Mouse (Mus musculus) heart, embryonic 12.5 days (tissue): ENCODE measurements around the gene E4f1. TPM values are rescaled to one million over a fixed set of nuclear protein-coding genes. Genes with fewer than 3 reads are reported as not detected.
A peak's percentile ranks its signal among the peaks of the same experiment; 100 is the strongest.

Source experiments
- ATAC-seq: fragments of 200-750 bp; cut with Nextera tagmentation; 2 replicates; pipeline ENCODE4 v1.8.0; 2017; ENCODE audit warnings: moderate TSS enrichment, moderate library complexity; ENCODE audit not compliant: insufficient number of reproducible peaks, low FRiP score
- H3K27ac ChIP-seq: fragments of 300-500 bp; sonication (generic); 2 replicates; pipeline ENCODE4 v1.5.1; 2016; ENCODE audit warnings: mild to moderate bottlenecking, moderate library complexity; ENCODE audit not compliant: poor library complexity, severe bottlenecking
- H3K27me3 ChIP-seq: fragments of 300-500 bp; sonication (generic); replicated peaks from 2 replicates; pipeline ENCODE4 v1.6.1; 2016; ENCODE audit warnings: mild to moderate bottlenecking, moderate library complexity
- H3K36me3 ChIP-seq: fragments of 300-500 bp; sonication (generic); 2 replicates; pipeline ENCODE4 v1.6.1; 2016; ENCODE audit warnings: mild to moderate bottlenecking, moderate library complexity
- H3K4me1 ChIP-seq: fragments of 300-500 bp; sonication (generic); replicated peaks from 2 replicates; pipeline ENCODE4 v1.6.1; 2016; ENCODE audit warnings: mild to moderate bottlenecking
- H3K4me2 ChIP-seq: fragments of 300-500 bp; sonication (generic); 2 replicates; pipeline ENCODE4 v1.6.1; 2016; ENCODE audit warnings: mild to moderate bottlenecking, moderate library complexity
- H3K4me3 ChIP-seq: fragments of 300-500 bp; sonication (generic); 2 replicates; pipeline ENCODE4 v1.5.1; 2016; ENCODE audit warnings: mild to moderate bottlenecking
- H3K9ac ChIP-seq: fragments of 300-500 bp; sonication (generic); 2 replicates; pipeline ENCODE4 v1.6.1; 2016; ENCODE audit warnings: mild to moderate bottlenecking, moderate library complexity
- H3K9me3 ChIP-seq: fragments of 300-500 bp; sonication (generic); replicated peaks from 2 replicates; pipeline ENCODE4 v1.6.1; 2016; ENCODE audit warnings: mild to moderate bottlenecking, moderate library complexity
- WGBS: fragments of 180-500 bp; shearing (Covaris S2); methylation state at CpG from one replicate; pipeline ENCODE4 v1.1.7; 2016; 5-methylcytosine and 5-hydroxymethylcytosine counted together
- polyA plus RNA-seq: library from polyadenylated mRNA; unstranded; fragments of >200 nt; fragmentation: Nextera tagmentation; extraction: Ambion mirVana; gene quantifications from 2 replicates; pipeline ENCODE4 v1.2.1, GENCODE M21; 2016

The E4f1 gene
- 22.2 and 22.5 TPM in 2 replicates for polyA plus RNA-seq

GRCm38 (mm10) chr17:24469910-24470602 lies at the start of gene E4f1, which contains the start of gene Pgp:
E4f1 (minus strand) TSS chr17:24470313.
Pgp (plus strand) TSS chr17:24470392.
- Histone ChIP-seq H3K9me3 (no peaks in the 10 kb centered on the region), H3K4me1 (peaks cover 31% of the 10 kb centered on the region), H3K4me2 (peak within 1 kb of the TSS; percentile 97), H3K27me3 (no peaks in the 10 kb centered on the region), H3K9ac (peak within 1 kb of the TSS; percentile 91), H3K36me3 (peaks cover 27% of the 10 kb centered on the region), H3K27ac (peak within 1 kb of the TSS; percentile 86), H3K4me3 (peak within 1 kb of the TSS; percentile 76)
- WGBS, result under 1% methylated on average over 73 of the region's 75 CpGs
- ATAC-seq, result peak; percentile 98

- H3K4me1 ChIP-seq, result 0 out of 2 replicates have a peak, but pooled peaks cover 6% of the 10 kb centered on the region
- ATAC-seq, result peak; percentile 60
- WGBS, result 82% methylated on average over 24 of the region's 24 CpGs
- no peak overlapping the region for H3K4me2 ChIP-seq
- H3K36me3 ChIP-seq, result peaks cover 94% of the 10 kb centered on the region
- no peak overlapping the region for H3K9ac ChIP-seq
- H3K4me3 ChIP-seq, result no peak overlapping the region
- H3K27ac ChIP-seq, result peak overlapping the region; percentile 57
- H3K9me3 ChIP-seq, result no peaks in the 10 kb centered on the region
- H3K27me3 ChIP-seq, result no peaks in the 10 kb centered on the region
Measured at GRCm38 (mm10) chr17:24514270-24515257, 44.5 kb upstream of the E4f1 start.

GRCm38 (mm10) chr17:24513609-24514008 lies 43.5 kb upstream of the E4f1 start:
- Histone ChIP-seq H3K4me2 (no peak overlapping the region), H3K4me3 (no peak overlapping the region), H3K36me3 (peaks cover 95% of the 10 kb centered on the region), H3K27ac (no peak overlapping the region), H3K4me1 (0 out of 2 replicates have a peak, but pooled peaks cover 6% of the 10 kb centered on the region), H3K9ac (0 out of 2 replicates have a peak overlapping the region, but pooled peaks have one; percentile 4), H3K9me3 (no peaks in the 10 kb centered on the region), H3K27me3 (no peaks in the 10 kb centered on the region)
- WGBS, result 60% methylated on average over 5 of the region's 5 CpGs
- no peak for ATAC-seq

- no peak overlapping the region for H3K4me2 ChIP-seq
- no peaks in the 10 kb centered on the region for H3K9me3 ChIP-seq
- peaks cover 40% of the 10 kb centered on the region for H3K27me3 ChIP-seq
- no peak overlapping the region for H3K4me3 ChIP-seq
- ATAC-seq, result no peak
- WGBS, result 83% methylated on average over 12 of the region's 12 CpGs
- H3K27ac ChIP-seq, result no peak overlapping the region
- peaks cover 52% of the 10 kb centered on the region for H3K36me3 ChIP-seq
- peaks cover 14% of the 10 kb centered on the region for H3K4me1 ChIP-seq
- H3K9ac ChIP-seq, result no peak overlapping the region
Measured at GRCm38 (mm10) chr17:24507806-24508460, 37.8 kb upstream of the E4f1 start.

GRCm38 (mm10) chr17:24507129-24507664 lies 37.1 kb upstream of the E4f1 start:
- peaks cover 46% of the 10 kb centered on the region for H3K36me3 ChIP-seq
- 0 out of 2 replicates have a peak, but pooled peaks have one; percentile 4 for ATAC-seq
- WGBS, result 49% methylated on average over 19 of the region's 19 CpGs
- peaks cover 46% of the 10 kb centered on the region for H3K27me3 ChIP-seq
- H3K9ac ChIP-seq, result no peak overlapping the region
- no peak overlapping the region for H3K4me3 ChIP-seq
- no peaks in the 10 kb centered on the region for H3K9me3 ChIP-seq
- peak overlapping the region; percentile 70 for H3K4me2 ChIP-seq
- H3K27ac ChIP-seq, result no peak overlapping the region
- peaks cover 14% of the 10 kb centered on the region for H3K4me1 ChIP-seq

GRCm38 (mm10) chr17:24506332-24507070 lies 36.4 kb upstream of the E4f1 start:
- 19% methylated on average over 36 of the region's 36 CpGs for WGBS
- H3K4me1 ChIP-seq, result peaks cover 14% of the 10 kb centered on the region
- H3K4me2 ChIP-seq, result peak overlapping the region; percentile 70
- H3K36me3 ChIP-seq, result peaks cover 39% of the 10 kb centered on the region
- no peaks in the 10 kb centered on the region for H3K9me3 ChIP-seq
- peaks cover 53% of the 10 kb centered on the region for H3K27me3 ChIP-seq
- H3K27ac ChIP-seq, result no peak overlapping the region
- ATAC-seq, result 0 out of 2 replicates have a peak, but pooled peaks have one; percentile 19
- peak overlapping the region; percentile 67 for H3K9ac ChIP-seq
- H3K4me3 ChIP-seq, result peak overlapping the region; percentile 34

- no peak overlapping the region for H3K4me2 ChIP-seq
- H3K36me3 ChIP-seq, result peaks cover 28% of the 10 kb centered on the region
- WGBS, result 90% methylated on average over 30 of the region's 30 CpGs
- no peak overlapping the region for H3K9ac ChIP-seq
- no peak overlapping the region for H3K4me3 ChIP-seq
- no peak overlapping the region for H3K27ac ChIP-seq
- ATAC-seq, result no peak
- peaks cover 14% of the 10 kb centered on the region for H3K4me1 ChIP-seq
- no peaks in the 10 kb centered on the region for H3K9me3 ChIP-seq
- H3K27me3 ChIP-seq, result peaks cover 62% of the 10 kb centered on the region
Measured at GRCm38 (mm10) chr17:24505286-24505955, 35.3 kb upstream of the E4f1 start.

- H3K27ac ChIP-seq, result no peak overlapping the region
- no peak overlapping the region for H3K4me2 ChIP-seq
- H3K4me3 ChIP-seq, result no peak overlapping the region
- ATAC-seq, result no peak
- WGBS, result 88% methylated on average over 10 of the region's 10 CpGs
- peaks cover 14% of the 10 kb centered on the region for H3K4me1 ChIP-seq
- H3K9ac ChIP-seq, result no peak overlapping the region
- no peaks in the 10 kb centered on the region for H3K9me3 ChIP-seq
- peaks cover 63% of the 10 kb centered on the region for H3K27me3 ChIP-seq
- H3K36me3 ChIP-seq, result peaks cover 14% of the 10 kb centered on the region
Measured at GRCm38 (mm10) chr17:24504085-24504484, 34.0 kb upstream of the E4f1 start.

GRCm38 (mm10) chr17:24502208-24502607 lies 32.1 kb upstream of the E4f1 start:
- Histone ChIP-seq H3K9me3 (no peaks in the 10 kb centered on the region), H3K4me3 (no peak overlapping the region), H3K9ac (no peak overlapping the region), H3K36me3 (no peaks in the 10 kb centered on the region), H3K4me2 (no peak overlapping the region), H3K4me1 (peaks cover 12% of the 10 kb centered on the region), H3K27ac (no peak overlapping the region), H3K27me3 (peaks cover 63% of the 10 kb centered on the region)
- no peak for ATAC-seq
- WGBS, result 34% methylated on average over 11 of the region's 11 CpGs
